Mouse (Mus musculus): ENCODE measurements around the gene Dbf4.

DNA sequence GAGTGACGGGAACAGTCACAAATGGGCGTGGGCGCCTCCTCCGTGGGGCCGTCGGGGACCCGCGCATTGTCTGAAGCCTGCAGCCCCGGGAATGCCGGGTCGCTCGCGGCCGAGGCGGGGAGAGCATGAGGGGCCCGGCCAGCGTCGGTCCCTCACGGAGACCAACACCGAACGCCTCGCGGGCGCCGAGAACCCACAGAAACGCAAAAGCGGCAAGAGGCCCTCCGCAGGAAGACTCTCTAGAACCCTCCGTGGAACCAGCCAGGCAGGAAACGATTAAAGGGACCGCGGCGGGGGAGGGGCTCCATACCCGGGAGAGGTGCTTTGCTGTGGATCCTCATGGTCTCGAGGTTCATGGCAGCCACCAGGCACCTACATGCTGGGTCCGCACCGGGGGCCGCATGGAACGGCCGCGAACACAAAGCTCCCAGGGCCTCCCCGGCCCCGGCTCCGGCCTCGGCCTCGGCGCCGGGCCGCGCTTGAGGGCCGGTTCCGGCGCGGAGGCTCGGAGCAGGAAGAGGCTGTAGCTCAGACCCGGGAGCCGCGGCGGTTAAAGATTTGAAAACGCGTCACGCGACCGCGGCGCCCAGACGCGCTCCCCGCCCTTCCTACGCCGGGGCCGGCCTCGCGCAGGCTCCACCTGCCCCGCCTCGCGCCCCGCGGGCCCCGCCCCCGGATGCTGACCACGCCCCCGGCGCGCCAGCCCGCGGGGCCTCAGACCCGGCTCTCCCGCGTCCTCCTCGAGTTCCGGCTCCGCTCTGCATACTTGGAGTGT is at the start of gene Dbf4, which contains the start of gene Slc25a40:
- no peak for TF ChIP-seq CTCF (IDR thresholded peaks at IDR 0.05; ENCODE audit: low read depth, low read length)
- no peak for TF ChIP-seq GATA1 (IDR thresholded peaks at IDR 0.05; ENCODE audit: borderline replicate concordance, low read length)
- no peak for TF ChIP-seq GATA2 (IDR thresholded peaks at IDR 0.05; ENCODE audit: borderline replicate concordance, low read depth, low read length)
